Mouse (Mus musculus) left cerebral cortex, adult 2 months (tissue): ENCODE data around the gene Ing2. TPM values are rescaled to one million over a fixed set of nuclear protein-coding genes. Genes with fewer than 3 reads are reported as not detected.

ENCODE experiments used
- DNase-seq, 2 experiments: peaks; one replicate each; pipeline ENCODE4 v3.0.0; 2021 to 2022; ENCODE audit warnings: low spot score in 2 of 2, mixed read lengths in 1 of 2; ENCODE audit errors: extremely low spot score in 1 of 2
- H3K27ac ChIP-seq: fragments of 200-600 bp; 2 replicates; pipeline ENCODE4 v1.8.1; 2022
- H3K4me3 ChIP-seq: fragments of 200-600 bp; 2 replicates; pipeline ENCODE4 v1.8.1; 2022
- CTCF ChIP-seq: fragments of 200-600 bp; IDR thresholded peaks from 2 replicates; pipeline ENCODE4 v1.8.1; 2022; ENCODE audit warnings: antibody characterized with exemption, mild to moderate bottlenecking, moderate library complexity
- intact Hi-C: fragments of 180-260 bp; cut with DNase I; formaldehyde crosslinking; loops from one replicate; pipeline ENCODE4 v1.15.1; 2025
- total RNA-seq, 2 experiments: library from RNA; stranded (reverse); gene quantifications; 2 replicates each; pipeline ENCODE4 v1.2.3; 2021

Ing2 gene
- total RNA-seq, 2 experiments from 2014 or later = 52.8 to 56.0 TPM

DNA sequence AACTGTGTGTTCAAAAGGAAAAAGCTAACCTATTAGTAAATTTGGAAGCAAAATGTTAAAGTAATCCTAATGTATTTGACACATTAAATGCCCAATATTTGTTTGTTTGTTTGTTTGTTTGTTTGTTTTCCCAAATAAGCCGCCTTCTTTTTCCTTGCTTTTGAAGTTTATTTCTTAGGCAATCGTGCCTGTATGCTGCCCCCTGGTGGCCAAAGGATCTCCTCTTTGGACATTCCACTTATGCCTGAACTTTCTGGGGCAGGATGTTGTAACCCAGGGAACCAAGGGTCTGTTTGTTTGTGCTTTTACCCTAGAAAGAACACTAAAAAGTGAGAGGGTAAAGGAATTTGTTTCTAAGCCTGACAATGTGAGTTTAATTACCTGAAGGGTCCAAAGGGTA, 17.8 kb upstream of the Ing2 start:
- no peak overlapping the region for H3K4me3 ChIP-seq
- TF ChIP-seq CTCF = peak; percentile 85
- DNase-seq = peak; percentile 74 to 80
- intact Hi-C loops = loop anchor here (2.0 to 5.0 kb wide), 2 partner anchors 140 to 161 kb away; partner anchors contain the start of genes Rwdd4a and Trappc11
- no peak overlapping the region for H3K27ac ChIP-seq

DNA sequence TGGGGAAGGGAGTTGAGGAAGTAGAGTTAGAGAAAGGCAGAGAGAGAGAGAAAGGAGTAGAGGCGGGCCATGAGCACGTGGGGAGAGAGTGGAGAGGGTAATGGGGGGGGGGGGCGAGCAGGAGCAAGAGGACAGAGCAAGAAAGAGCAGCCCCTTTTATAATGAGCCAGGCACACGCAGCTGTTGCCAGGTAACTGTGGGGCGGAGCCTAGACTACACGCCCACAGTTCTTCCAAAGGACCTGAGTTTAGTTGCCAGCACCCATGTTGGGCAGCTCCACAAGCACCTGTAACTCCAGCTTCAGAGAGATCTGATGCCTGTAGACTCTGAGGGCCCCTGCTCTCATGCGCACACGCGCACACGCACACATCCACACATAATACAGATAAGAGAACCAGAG, 16.5 kb upstream of the Ing2 start:
- intact Hi-C loops = loop anchor here (2.0 to 5.0 kb wide), 2 partner anchors 139 to 160 kb away; partner anchors contain the start of genes Rwdd4a and Trappc11
- no peak for DNase-seq
- no peak for TF ChIP-seq CTCF
- Histone ChIP-seq H3K4me3 (no peak overlapping the region), H3K27ac (no peak overlapping the region)

DNA sequence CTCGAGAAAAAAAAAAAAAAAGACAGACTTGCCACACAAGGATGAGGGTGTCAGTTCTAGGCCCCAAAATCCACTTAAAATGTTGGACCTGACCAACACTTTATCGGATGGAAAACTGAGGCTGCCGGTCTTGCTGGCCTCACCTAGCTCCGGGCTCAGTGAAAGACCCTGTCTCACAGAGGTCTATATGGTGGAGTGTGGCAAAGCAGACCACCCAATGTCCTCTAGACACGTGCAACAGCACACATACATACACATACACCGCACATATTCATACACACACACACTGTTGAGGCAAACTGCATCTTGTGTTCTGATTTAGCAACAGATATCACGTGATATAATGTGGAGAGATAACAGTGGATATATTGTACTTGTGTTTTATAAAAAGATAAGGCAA, 15.9 kb upstream of the Ing2 start:
- intact Hi-C loops = loop anchor here (5.0 kb wide), 1 partner anchor 159 kb away; the partner anchor contains the start of genes Rwdd4a and Trappc11

DNA sequence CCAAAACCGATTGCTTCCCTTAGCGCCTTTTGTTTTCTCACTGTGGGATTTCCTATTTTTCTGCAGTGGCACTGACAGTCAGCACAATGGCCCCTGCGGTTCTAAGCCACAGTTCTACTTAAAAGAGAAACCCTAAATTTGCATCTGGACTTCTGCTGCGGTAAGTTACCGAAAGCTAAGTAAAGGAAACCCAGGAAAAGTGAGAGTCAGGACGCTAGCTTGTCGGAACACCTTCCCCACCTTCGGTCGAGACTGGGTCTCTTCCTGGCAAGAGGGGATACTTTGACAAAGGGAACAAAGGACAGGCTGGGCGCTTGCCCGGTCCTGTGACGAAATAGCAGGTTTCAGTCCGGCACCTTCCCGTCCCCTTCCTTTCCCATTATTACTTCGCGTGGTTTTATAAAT, 15.3 kb upstream of the Ing2 start:
- Histone ChIP-seq H3K27ac (peak overlapping the region; percentile 17; the same call in 1 of the 2 replicates), H3K4me3 (peak overlapping the region; percentile 17; the same call in 1 of the 2 replicates)
- no peak for DNase-seq
- intact Hi-C loops = loop anchor here (5.0 kb wide), 1 partner anchor 158 kb away; the partner anchor contains the start of genes Rwdd4a and Trappc11
- TF ChIP-seq CTCF = no peak

More for the DNA sequence above, 15.9 kb upstream of the Ing2 start:
- no peak for DNase-seq
- Histone ChIP-seq H3K4me3 (no peak overlapping the region), H3K27ac (no peak overlapping the region)
- TF ChIP-seq CTCF = no peak

DNA sequence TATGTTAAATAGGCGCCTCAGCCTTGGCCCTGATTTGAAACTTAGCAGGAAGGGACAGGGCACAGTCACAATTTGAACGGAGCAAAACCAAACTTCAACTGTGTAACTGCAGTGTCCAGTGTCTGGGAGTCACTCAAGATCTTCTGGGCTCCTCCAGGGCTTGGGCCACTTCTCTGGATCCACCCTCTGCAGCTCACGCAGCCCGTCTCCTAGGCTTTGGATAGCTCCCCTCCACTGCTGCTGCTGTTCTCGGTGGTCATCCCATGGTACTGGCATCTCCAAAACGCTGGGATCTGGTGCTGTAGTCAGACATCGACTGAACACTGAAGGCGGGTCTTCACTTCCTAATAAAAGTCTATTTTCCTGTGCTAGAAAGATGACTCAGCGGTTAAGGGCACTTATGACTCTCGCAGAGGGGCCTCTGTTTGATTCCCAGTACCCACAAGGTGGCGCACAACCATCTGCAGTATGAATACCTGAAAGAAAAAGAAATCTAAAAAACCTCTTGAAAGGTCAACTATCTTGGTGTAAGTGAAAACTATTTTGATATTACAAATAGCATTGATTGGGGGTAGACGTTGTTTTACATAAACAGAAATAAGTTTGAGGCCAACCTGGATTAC, 14.5 kb upstream of the Ing2 start:
- intact Hi-C loops = loop anchor here (5.0 to 10.0 kb wide), 2 partner anchors 158 to 675 kb away; partner anchors contain the start of genes Rwdd4a and Trappc11
- no peak for DNase-seq
- Histone ChIP-seq H3K4me3 (no peak overlapping the region), H3K27ac (no peak overlapping the region)
- peak; percentile 36 for TF ChIP-seq CTCF

DNA sequence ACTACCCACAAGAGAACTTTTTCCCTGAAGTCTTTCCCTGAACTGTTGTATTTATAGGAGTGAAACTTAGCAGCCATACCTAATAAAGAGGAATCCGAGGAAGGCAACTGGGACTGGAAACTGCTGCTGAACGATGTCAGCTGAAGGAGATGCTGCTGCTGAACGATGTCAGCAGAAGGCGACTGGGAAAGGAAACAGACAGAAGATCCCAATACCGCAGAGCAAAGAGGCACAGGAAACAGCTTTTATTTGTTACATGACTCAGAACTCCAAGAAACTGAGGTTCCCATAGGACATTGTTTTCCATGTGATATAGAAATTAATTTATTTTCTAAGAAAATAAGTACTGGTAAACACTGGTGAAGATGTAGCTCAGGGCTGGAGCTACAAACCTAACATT, 9.1 kb upstream of the Ing2 start:
- intact Hi-C loops = loop anchor here (10.0 kb wide), 1 partner anchor 670 kb away; no protein-coding TSS in a partner anchor
- DNase-seq = no peak
- Histone ChIP-seq H3K4me3 (no peak overlapping the region), H3K27ac (peak overlapping the region; percentile 69)
- TF ChIP-seq CTCF = no peak

DNA sequence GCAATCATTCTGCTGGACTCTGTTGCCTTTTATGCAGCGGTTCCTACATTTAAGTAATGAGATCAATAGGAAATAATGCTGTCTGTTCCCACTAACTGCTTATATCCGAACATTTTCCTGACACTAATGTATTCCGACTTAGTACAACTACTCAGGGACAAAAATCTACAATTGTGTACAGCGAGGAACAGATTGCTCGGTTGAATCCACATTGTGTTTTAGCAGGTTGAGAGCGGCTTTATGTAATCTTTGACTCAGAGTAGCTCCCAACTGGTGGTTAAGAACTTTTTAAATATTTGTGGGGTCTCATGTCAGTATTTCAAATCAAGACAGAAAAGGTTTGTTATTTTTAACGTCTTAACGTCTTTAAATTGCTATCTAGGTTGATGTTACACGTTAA, 8.6 kb upstream of the Ing2 start:
- intact Hi-C loops = loop anchor here (10.0 kb wide), 1 partner anchor 669 kb away; no protein-coding TSS in a partner anchor
- no peak for DNase-seq
- Histone ChIP-seq H3K4me3 (no peak overlapping the region), H3K27ac (peak overlapping the region; percentile 69)
- no peak for TF ChIP-seq CTCF

DNA sequence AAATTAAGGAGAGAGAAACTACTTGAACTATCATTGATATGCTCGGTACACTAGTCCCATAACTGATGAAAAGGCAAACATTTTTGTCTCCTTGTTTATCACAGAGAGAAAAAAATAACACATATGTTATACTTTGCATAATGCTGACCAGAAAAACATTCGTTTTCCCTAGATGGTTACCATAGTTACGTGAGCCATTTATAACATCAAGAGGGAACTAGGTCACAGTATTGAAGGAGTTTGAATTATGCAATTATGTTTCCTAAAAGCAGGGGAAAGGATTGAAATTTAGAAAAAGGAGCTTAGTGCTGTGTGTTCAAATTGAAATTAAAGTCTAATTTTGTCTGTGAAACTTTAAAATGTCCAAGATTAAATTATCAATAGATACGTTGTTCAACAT, 5.0 kb upstream of the Ing2 start:
- no peak for TF ChIP-seq CTCF
- intact Hi-C loops = loop anchor here (10.0 kb wide), 1 partner anchor 666 kb away; no protein-coding TSS in a partner anchor
- Histone ChIP-seq H3K27ac (peak overlapping the region; percentile 84), H3K4me3 (no peak overlapping the region)
- DNase-seq = no peak

DNA sequence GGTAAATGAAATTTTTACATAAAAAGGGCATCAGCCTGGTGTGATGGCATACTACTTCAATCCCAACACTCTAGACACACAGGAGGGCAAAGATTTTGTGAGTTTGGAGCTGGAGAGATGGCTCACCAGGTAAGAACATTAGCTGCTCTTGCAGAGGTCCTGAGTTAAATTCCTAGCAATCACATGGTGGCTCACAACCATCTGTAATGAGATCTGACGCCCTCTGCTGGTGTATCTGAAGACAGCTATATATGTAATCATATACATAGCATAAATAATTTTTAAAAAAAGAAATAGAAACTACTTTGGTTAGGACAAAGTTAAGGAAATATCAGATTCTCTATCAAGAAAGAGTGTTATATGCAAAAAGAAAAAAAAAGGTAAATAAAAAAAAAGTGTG, 4.2 kb upstream of the Ing2 start:
- DNase-seq = no peak
- no peak; the same call in none of the 2 replicates for TF ChIP-seq CTCF
- Histone ChIP-seq H3K4me3 (no peak overlapping the region), H3K27ac (no peak overlapping the region; the same call in 1 of the 2 replicates)
- intact Hi-C loops = loop anchor here (10.0 kb wide), 1 partner anchor 665 kb away; no protein-coding TSS in a partner anchor

DNA sequence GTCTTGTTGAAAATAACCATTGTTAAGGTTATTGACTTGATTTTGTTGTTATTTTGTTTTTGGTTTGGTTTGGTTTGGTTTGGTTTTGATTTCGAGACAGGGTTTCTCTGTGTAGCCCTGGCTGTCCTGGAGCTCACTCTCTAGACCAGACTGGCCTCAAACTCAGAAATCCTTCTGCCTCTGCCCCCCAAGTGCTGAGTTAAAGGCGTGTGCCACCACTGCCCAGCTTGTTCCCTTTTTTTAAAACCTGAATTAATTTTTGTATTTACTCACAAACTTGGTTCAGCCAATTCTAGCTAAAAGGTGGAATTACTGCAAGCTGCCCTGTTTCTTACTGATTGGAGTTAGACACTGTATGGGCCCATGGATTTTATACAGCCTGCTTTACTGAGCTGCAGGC, 1.3 kb upstream of the Ing2 start:
- intact Hi-C loops = loop anchor here (2.0 kb wide), 1 partner anchor 18 kb away; no protein-coding TSS in a partner anchor

DNA sequence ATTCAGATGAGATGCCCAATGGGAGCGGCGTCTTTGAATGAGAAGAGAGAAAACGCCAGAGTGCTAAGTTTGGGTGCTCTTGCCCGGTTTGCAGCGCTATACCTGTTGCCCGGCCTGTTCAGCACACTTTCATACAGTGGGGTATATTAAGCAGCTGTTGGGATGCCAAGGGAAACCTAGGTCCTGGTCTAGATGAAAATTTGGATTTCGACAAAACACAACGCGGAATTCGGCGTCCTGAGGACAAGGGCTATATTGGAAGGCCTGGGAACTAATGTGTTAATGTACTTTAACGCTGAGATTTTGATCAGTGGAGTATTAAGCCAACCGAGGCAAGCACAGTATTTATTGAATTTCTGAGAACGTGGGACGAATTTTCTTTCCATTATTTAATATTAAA, 868 bp upstream of the Ing2 start:
- no peak for DNase-seq
- intact Hi-C loops = loop anchor here (2.0 kb wide), 1 partner anchor 19 kb away; no protein-coding TSS in a partner anchor
- no peak for TF ChIP-seq CTCF
- Histone ChIP-seq H3K27ac (no peak overlapping the region; the same call in 1 of the 2 replicates), H3K4me3 (peak overlapping the region; percentile 73)

More for the DNA sequence above, 1.3 kb upstream of the Ing2 start:
- no peak overlapping the region for H3K27ac ChIP-seq
- H3K4me3 ChIP-seq = peak overlapping the region; percentile 73; the same call in 1 of the 2 replicates
- no peak for TF ChIP-seq CTCF
- DNase-seq = no peak

DNA sequence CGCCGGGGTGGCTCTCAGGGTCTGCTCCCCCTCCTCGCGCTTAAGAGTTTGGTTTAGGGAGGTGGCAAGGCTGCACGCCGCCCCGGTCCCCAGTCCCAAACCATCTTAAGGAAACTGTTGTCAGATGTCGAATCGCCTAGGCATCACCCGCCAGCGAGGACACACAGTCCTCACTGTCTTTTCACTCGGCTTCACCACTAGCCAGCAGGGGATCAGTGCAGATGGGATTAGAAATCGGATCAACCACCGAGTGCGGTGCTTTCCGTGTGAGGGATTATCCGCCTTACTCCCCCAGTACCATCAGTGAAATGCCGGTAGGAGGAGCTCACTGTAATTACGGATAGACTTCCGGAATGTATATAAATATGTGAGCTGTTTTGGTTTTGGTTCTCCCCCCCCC, 430 bp upstream of the Ing2 start:
- peak overlapping the region; percentile 73 for H3K4me3 ChIP-seq
- peak; percentile 21 for TF ChIP-seq CTCF
- peak overlapping the region; percentile 99 for H3K27ac ChIP-seq
- intact Hi-C loops = loop anchor here (1.0 to 2.0 kb wide), 3 partner anchors 19 to 142 kb away; partner anchors contain the start of genes Rwdd4a and Trappc11
- DNase-seq = peak in 1 of 2 experiments; percentile 47
